Mouse (Mus musculus) cerebellum, adult 2 months (tissue): ENCODE data around the gene Macf1.

Source experiments
- CTCF ChIP-seq: fragments of 200-500 bp; IDR thresholded peaks from 2 replicates; pipeline ENCODE4 v1.5.1; 2011; ENCODE audit warnings: low read depth, mild to moderate bottlenecking, control low read depth, low read length, moderate library complexity, borderline replicate concordance; ENCODE audit not compliant: insufficient read depth
- POLR2A ChIP-seq: fragments of 200-500 bp; IDR thresholded peaks from 2 replicates; pipeline ENCODE4 v1.6.1; 2011; ENCODE audit warnings: low read length, control low read depth, borderline replicate concordance; ENCODE audit not compliant: insufficient read depth

DNA sequence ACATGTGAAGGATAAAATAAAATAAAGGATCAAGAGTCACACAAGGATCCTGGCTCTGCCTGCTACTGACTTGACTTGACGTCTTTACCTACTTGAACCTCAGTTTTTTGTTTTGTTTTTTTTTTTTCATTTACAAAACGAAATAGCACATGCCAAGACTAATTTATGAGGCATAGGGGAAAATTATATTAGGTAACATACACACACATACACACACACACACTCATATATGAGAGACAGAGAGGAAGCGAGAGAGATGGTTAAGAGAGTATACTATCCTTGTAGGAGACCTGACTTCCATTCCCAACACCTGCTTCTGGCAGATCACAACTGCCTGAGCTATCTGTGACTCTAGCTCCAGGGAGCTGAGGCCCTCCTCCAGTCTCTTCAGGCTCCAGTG, at the start of gene Macf1:
- TF ChIP-seq CTCF (no peak), POLR2A (no peak)
